Mouse (Mus musculus) CD4-positive helper T cell, adult 2 months (primary cell): ENCODE data around the gene Chst4.

Experiments used
- DNase-seq: peaks from one replicate; pipeline ENCODE4 v3.0.0-alpha.2; 2012; ENCODE audit warnings: low read depth, missing footprints, low spot score

Gene Chst4

GRCm38 (mm10) chr8:110006312-110007023, 33.1 kb downstream of the Chst4 start:
- DNase-seq = no peak

- no peak for DNase-seq
These were observed 35.2 kb downstream of the Chst4 start for GRCm38 (mm10) chr8:110004300-110004699.

GRCm38 (mm10) chr8:110002953-110003352, 36.6 kb downstream of the Chst4 start:
- no peak for DNase-seq

- DNase-seq = no peak
These were observed 39.6 kb downstream of the Chst4 start for GRCm38 (mm10) chr8:109999974-110000373.

GRCm38 (mm10) chr8:109998066-109998465, 41.5 kb downstream of the Chst4 start:
- no peak for DNase-seq

- DNase-seq = no peak
These were observed 42.2 kb downstream of the Chst4 start for GRCm38 (mm10) chr8:109997381-109997780.

GRCm38 (mm10) chr8:109992951-109993350, 46.6 kb downstream of the Chst4 start:
- no peak for DNase-seq

GRCm38 (mm10) chr8:109992166-109992565, 47.4 kb downstream of the Chst4 start:
- no peak for DNase-seq

- DNase-seq = no peak
These were observed 49.3 kb downstream of the Chst4 start, which contains the start of gene Tat for GRCm38 (mm10) chr8:109990224-109990623. Gene Tat, plus strand, starts transcription at chr8:109990437.

- DNase-seq = no peak
These were observed 50.4 kb downstream of the Chst4 start for GRCm38 (mm10) chr8:109989151-109989550.

- DNase-seq = no peak
These were observed 51.8 kb downstream of the Chst4 start for GRCm38 (mm10) chr8:109987776-109988175.

GRCm38 (mm10) chr8:109986384-109986783, 53.2 kb downstream of the Chst4 start:
- DNase-seq = no peak

- no peak for DNase-seq
These were observed 55.6 kb downstream of the Chst4 start for GRCm38 (mm10) chr8:109983944-109984343.

- no peak for DNase-seq
These were observed 57.0 kb downstream of the Chst4 start for GRCm38 (mm10) chr8:109982386-109983105.

- DNase-seq = no peak
These were observed 60.2 kb downstream of the Chst4 start for GRCm38 (mm10) chr8:109979339-109979738.
